16 mouse cellular contexts compared by ENCODE assay signal in the genomic region with DNA sequence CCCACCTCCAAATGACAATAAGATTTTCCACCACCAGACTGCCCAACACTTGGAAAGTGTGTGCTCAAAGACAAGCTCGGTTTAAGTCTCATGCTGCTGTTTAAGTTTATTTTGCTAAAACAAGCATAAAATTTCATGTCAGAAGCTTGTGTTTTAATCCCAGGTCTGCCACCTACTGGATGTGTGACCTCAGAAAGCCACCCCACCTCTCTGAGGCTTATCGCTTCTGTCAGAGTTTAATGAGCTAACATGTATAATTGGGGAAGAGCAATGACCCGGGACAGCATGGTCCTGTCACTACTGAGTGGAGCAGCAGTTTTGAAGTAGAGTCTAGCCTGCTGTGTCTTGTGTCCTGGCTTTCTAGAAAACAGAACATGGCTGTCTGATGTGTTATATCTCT.
A peak's percentile ranks its signal among the peaks of the same experiment; 100 is the strongest.
DNase-seq lines count a peak whose midpoint lies in the region; ATAC-seq and TF ChIP-seq lines count a peak whose summit lies in the region.
"Had no signal": no experiment of that assay in that cellular context is flagged by ENCODE, and none has a peak within 500 bp of the region (broad histone marks: within the 10 kb centered on the region; RNA-seq: fewer than 3 reads in every experiment).

No protein-coding gene starts in this region.

- H3K4me2 ChIP-seq in kidney, embryonic 16.5 days (replicated peaks; ENCODE audit: low read depth, low read length): no peak overlapping the region
- no peak overlapping the region for H3K4me2 ChIP-seq in lung, embryonic 14.5 days
- H3K4me2 ChIP-seq: forebrain, embryonic 15.5 days; hindbrain, embryonic 13.5 days; midbrain, embryonic 15.5 days; stomach, embryonic 15.5 days had no signal

- ATAC-seq in kidney, embryonic 16.5 days (ENCODE audit: low FRiP score, low TSS enrichment): no peak
- no peak for ATAC-seq in lung, embryonic 14.5 days (ENCODE audit: insufficient read depth)
- ATAC-seq: forebrain, embryonic 15.5 days; midbrain, embryonic 15.5 days had no signal

- no peak for TF ChIP-seq POLR2A in kidney, adult 2 months (IDR thresholded peaks at IDR 0.05; ENCODE audit: low read depth, low read length)
- no peak for TF ChIP-seq POLR2A in brain, embryonic 14.5 days (IDR thresholded peaks at IDR 0.05; ENCODE audit: borderline replicate concordance, extremely low read depth, insufficient read depth, insufficient read length, poor library complexity, severe bottlenecking)

- H3K9ac ChIP-seq in kidney, embryonic 16.5 days (replicated peaks; ENCODE audit: low read length): no peak overlapping the region
- no peak overlapping the region for H3K9ac ChIP-seq in lung, embryonic 14.5 days
- H3K9ac ChIP-seq: forebrain, embryonic 15.5 days; hindbrain, embryonic 13.5 days; midbrain, embryonic 15.5 days; stomach, embryonic 15.5 days had no signal

- WGBS in kidney, adult 2 months: 23% methylated on average over 3 of the region's 3 CpGs
- 36% methylated on average over 3 of the region's 3 CpGs for WGBS in kidney, embryonic 16.5 days
- 36% methylated on average over 3 of the region's 3 CpGs for WGBS in lung, embryonic 14.5 days

- no peak overlapping the region for H3K4me3 ChIP-seq in kidney, adult 2 months (ENCODE audit: insufficient read depth, low read depth, low read length)
- H3K4me3 ChIP-seq in kidney, embryonic 16.5 days (ENCODE audit: low read length): no peak overlapping the region
- H3K4me3 ChIP-seq in lung, embryonic 14.5 days (ENCODE audit: low read depth, low read length): no peak overlapping the region
- H3K4me3 ChIP-seq: forebrain, embryonic 15.5 days; hindbrain, embryonic 13.5 days; midbrain, embryonic 15.5 days; stomach, embryonic 15.5 days had no signal

- no peaks in the 10 kb centered on the region for H3K27me3 ChIP-seq in kidney, adult 2 months (replicated peaks; ENCODE audit: control insufficient read depth, insufficient read depth, low read length)
- H3K27me3 ChIP-seq in kidney, embryonic 16.5 days (ENCODE audit: insufficient read depth, low read length): peaks cover 2% of the 10 kb centered on the region; the same call in 1 of the 2 replicates
- H3K27me3 ChIP-seq in lung, embryonic 14.5 days (ENCODE audit: insufficient read depth, low read length): no peaks in the 10 kb centered on the region
- H3K27me3 ChIP-seq: forebrain, embryonic 15.5 days; hindbrain, embryonic 13.5 days; midbrain, embryonic 15.5 days; stomach, embryonic 15.5 days had no signal

- H3K36me3 ChIP-seq in kidney, adult 2 months (ENCODE audit: control insufficient read depth, insufficient read depth, low read length): no peaks in the 10 kb centered on the region
- no peaks in the 10 kb centered on the region for H3K36me3 ChIP-seq in kidney, embryonic 16.5 days (ENCODE audit: insufficient read depth, low read length)
- no peaks in the 10 kb centered on the region for H3K36me3 ChIP-seq in lung, embryonic 14.5 days (ENCODE audit: insufficient read depth)
- H3K36me3 ChIP-seq: forebrain, embryonic 15.5 days; hindbrain, embryonic 13.5 days; midbrain, embryonic 15.5 days; stomach, embryonic 15.5 days had no signal

- H3K9me3 ChIP-seq in kidney, embryonic 16.5 days (ENCODE audit: low read length): no peaks in the 10 kb centered on the region
- no peaks in the 10 kb centered on the region for H3K9me3 ChIP-seq in lung, embryonic 14.5 days (ENCODE audit: low read depth, low read length)
- H3K9me3 ChIP-seq: forebrain, embryonic 15.5 days; hindbrain, embryonic 13.5 days; midbrain, embryonic 15.5 days; stomach, embryonic 15.5 days had no signal

- DNase-seq in adrenal gland, adult 2 months: peak; percentile 31
- no peak for DNase-seq in adrenal gland, adult 8-10 months
- peak; percentile 7 for DNase-seq in kidney, adult 2 months
- DNase-seq in lung, embryonic 14.5 days: peak; percentile 29
- DNase-seq in lung, postnatal 25 days (ENCODE audit: low spot score): no peak
- DNase-seq in brain, embryonic 14.5 days (ENCODE audit: low read depth): peak; percentile 35
- DNase-seq in spleen, adult 12 weeks (ENCODE audit: low spot score): no peak
- DNase-seq: cerebellum, adult 11-12 months; gastrocnemius, postnatal 25 days; thymus, postnatal 36 days had no signal

- H3K27ac ChIP-seq in kidney, adult 2 months (ENCODE audit: insufficient read depth, low read depth, low read length): no peak overlapping the region
- H3K27ac ChIP-seq in kidney, embryonic 16.5 days (ENCODE audit: low read length): no peak overlapping the region
- H3K27ac ChIP-seq in lung, embryonic 14.5 days (ENCODE audit: low read depth): no peak overlapping the region
- H3K27ac ChIP-seq: forebrain, embryonic 15.5 days; hindbrain, embryonic 13.5 days; macrophage; midbrain, embryonic 15.5 days; stomach, embryonic 15.5 days had no signal

- H3K4me1 ChIP-seq in kidney, adult 2 months (ENCODE audit: control insufficient read depth, insufficient read depth, low read length): no peaks in the 10 kb centered on the region
- 0 out of 2 replicates have a peak, but pooled peaks cover 5% of the 10 kb centered on the region for H3K4me1 ChIP-seq in kidney, embryonic 16.5 days (ENCODE audit: insufficient read depth, low read length)
- no peaks in the 10 kb centered on the region for H3K4me1 ChIP-seq in lung, embryonic 14.5 days (ENCODE audit: insufficient read depth)
- H3K4me1 ChIP-seq: forebrain, embryonic 15.5 days; hindbrain, embryonic 13.5 days; midbrain, embryonic 15.5 days; stomach, embryonic 15.5 days had no signal

- no peak for TF ChIP-seq CTCF in kidney, adult 2 months (conservative IDR thresholded peaks at IDR 0.05; ENCODE audit: insufficient read depth, insufficient read length, low read depth, low read length)
- TF ChIP-seq CTCF in lung, embryonic 14.5 days (IDR thresholded peaks at IDR 0.05; ENCODE audit: low read depth): peak; percentile 22
- TF ChIP-seq CTCF in brain, embryonic 14.5 days (IDR thresholded peaks at IDR 0.05; ENCODE audit: borderline replicate concordance, extremely low read depth, insufficient read depth, insufficient read length): peak; percentile 22; the same call in 1 of the 2 replicates

Comparison
In these comparisons a context has a peak if more than half of its experiments do, and no peak if none do; other contexts are left out.
1. DNase-seq: peak in adrenal gland, adult 2 months (single experiment), kidney, adult 2 months (single experiment), lung, embryonic 14.5 days (single experiment) and brain, embryonic 14.5 days (single experiment); none in adrenal gland, adult 8-10 months (single experiment), lung, postnatal 25 days (single experiment) and spleen, adult 12 weeks (single experiment).